In genomic region chr17:46063283-46063973, GRCm38 (mm10) we compare ENCODE assay signal across 8 mouse cellular contexts. TPM values are rescaled to one million over a fixed set of nuclear protein-coding genes. Genes with fewer than 3 reads are reported as not detected.
DNase-seq lines count a peak whose midpoint lies in the region; ATAC-seq and TF ChIP-seq lines count a peak whose summit lies in the region.

No protein-coding gene starts in this region.

- 0 out of 2 replicates have a peak overlapping the region, but pooled peaks have one; percentile 6 for H3K9ac ChIP-seq in heart, embryonic 12.5 days
- H3K9ac ChIP-seq in kidney, postnatal 0 days (ENCODE audit: low read depth, low read length) = no peak overlapping the region

- H3K4me1 ChIP-seq in heart, embryonic 12.5 days (replicated peaks) = peaks cover 21% of the 10 kb centered on the region
- peaks cover 11% of the 10 kb centered on the region for H3K4me1 ChIP-seq in kidney, postnatal 0 days (replicated peaks; ENCODE audit: insufficient read depth, low read length)

- H3K4me3 ChIP-seq in heart, embryonic 12.5 days = no peak overlapping the region
- H3K4me3 ChIP-seq in kidney, postnatal 0 days (replicated peaks; ENCODE audit: low read depth, low read length) = no peak overlapping the region

- H3K4me2 ChIP-seq in heart, embryonic 12.5 days = peak overlapping the region; percentile 45
- no peak overlapping the region for H3K4me2 ChIP-seq in kidney, postnatal 0 days (ENCODE audit: low read length)

- TF ChIP-seq CTCF in kidney, postnatal 0 days (IDR thresholded peaks at IDR 0.05; ENCODE audit: low read depth) = no peak

- H3K9me3 ChIP-seq in heart, embryonic 12.5 days (replicated peaks) = no peaks in the 10 kb centered on the region
- no peaks in the 10 kb centered on the region for H3K9me3 ChIP-seq in kidney, postnatal 0 days (replicated peaks; ENCODE audit: low read length)

- peak; percentile 91 for ATAC-seq in heart, embryonic 12.5 days (ENCODE audit: insufficient number of reproducible peaks, low FRiP score)
- ATAC-seq in kidney, postnatal 0 days (replicated peaks; ENCODE audit: low FRiP score, low read depth) = peak; percentile 73
- no peak for ATAC-seq in inflammation-experienced regulatory T-cells, adult 6 months
- no peak for ATAC-seq in erythroid progenitor cell, adult 5-6 weeks (replicated peaks; ENCODE audit: low FRiP score, poor library complexity, severe bottlenecking)

- H3K27me3 ChIP-seq in heart, embryonic 12.5 days (replicated peaks) = no peaks in the 10 kb centered on the region
- no peaks in the 10 kb centered on the region for H3K27me3 ChIP-seq in kidney, postnatal 0 days (ENCODE audit: insufficient read depth, low read length)

- DNase-seq in right cerebral cortex, postnatal 14 days = peak; percentile 21
- no peak for DNase-seq in right cerebral cortex, adult 18-20 months
- peak; percentile 61 for DNase-seq in kidney, postnatal 0 days (ENCODE audit: low spot score)
- DNase-seq in lung, postnatal 36 days = peak; percentile 83
- DNase-seq in ovary, postnatal 10 days (ENCODE audit: low spot score) = no peak

- WGBS in heart, embryonic 12.5 days = 19% methylated on average over 10 of the region's 10 CpGs
- WGBS in kidney, postnatal 0 days = 12% methylated on average over 10 of the region's 10 CpGs

- peak overlapping the region; percentile 68 for H3K27ac ChIP-seq in heart, embryonic 12.5 days (ENCODE audit: poor library complexity, severe bottlenecking)
- H3K27ac ChIP-seq in kidney, postnatal 0 days = peak overlapping the region; percentile 10; the same call in 1 of the 2 replicates

- H3K36me3 ChIP-seq in heart, embryonic 12.5 days = no peaks in the 10 kb centered on the region
- H3K36me3 ChIP-seq in kidney, postnatal 0 days (ENCODE audit: insufficient read depth, low read length) = no peaks in the 10 kb centered on the region

RNA-seq across cellular contexts. Expression of gene Vegfa, which starts 31.3 kb away (rescaled TPM):
- 6.5 and 6.9 TPM in 2 replicates for polyA plus RNA-seq in heart, embryonic 12.5 days (2016; fragmentation: Nextera tagmentation; extraction: Ambion mirVana)
- 6.3 TPM in 2 replicates for polyA plus RNA-seq in kidney, postnatal 0 days (2015; fragmentation: Nextera tagmentation; extraction: Ambion mirVana)
- polyA plus RNA-seq in inflammation-experienced regulatory T-cells, adult 6 months (2017; shearing (Covaris generic)) = not detected
- 0.42 and 11.2 TPM in 2 replicates for total RNA-seq in erythroid progenitor cell, adult 5-6 weeks (2015; ENCODE audit: low replicate concordance)
- 3.5 and 6.4 TPM in 2 replicates for total RNA-seq in erythroid progenitor cell, adult 5-6 weeks (2017; ENCODE audit: low replicate concordance)

RNA-seq across cellular contexts. Expression of gene Mrps18a, which starts 47.4 kb away (rescaled TPM):
- polyA plus RNA-seq in heart, embryonic 12.5 days (2016; fragmentation: Nextera tagmentation; extraction: Ambion mirVana) = 121 and 125 TPM in 2 replicates
- polyA plus RNA-seq in kidney, postnatal 0 days (2015; fragmentation: Nextera tagmentation; extraction: Ambion mirVana) = 171 and 188 TPM in 2 replicates
- polyA plus RNA-seq in inflammation-experienced regulatory T-cells, adult 6 months (2017; shearing (Covaris generic)) = 100 to 1,000 TPM in 2 of 3 experiments, 10 to 100 TPM in 1; 97.0 to 127 (median 110) TPM
- total RNA-seq in erythroid progenitor cell, adult 5-6 weeks (2015; ENCODE audit: low replicate concordance) = 11.3 and 22.7 TPM in 2 replicates
- total RNA-seq in erythroid progenitor cell, adult 5-6 weeks (2017; ENCODE audit: low replicate concordance) = 9.0 and 19.4 TPM in 2 replicates

Comparison
In these comparisons a context has a peak if more than half of its experiments do, and no peak if none do; other contexts are left out.
1. DNase-seq: peak in right cerebral cortex, postnatal 14 days (single experiment), kidney, postnatal 0 days (single experiment) and lung, postnatal 36 days (single experiment); none in right cerebral cortex, adult 18-20 months (single experiment) and ovary, postnatal 10 days (single experiment).
2. ATAC-seq: peak in heart, embryonic 12.5 days (single experiment) and kidney, postnatal 0 days (single experiment); none in inflammation-experienced regulatory T-cells, adult 6 months (single experiment) and erythroid progenitor cell, adult 5-6 weeks (single experiment).